In the genomic region with DNA sequence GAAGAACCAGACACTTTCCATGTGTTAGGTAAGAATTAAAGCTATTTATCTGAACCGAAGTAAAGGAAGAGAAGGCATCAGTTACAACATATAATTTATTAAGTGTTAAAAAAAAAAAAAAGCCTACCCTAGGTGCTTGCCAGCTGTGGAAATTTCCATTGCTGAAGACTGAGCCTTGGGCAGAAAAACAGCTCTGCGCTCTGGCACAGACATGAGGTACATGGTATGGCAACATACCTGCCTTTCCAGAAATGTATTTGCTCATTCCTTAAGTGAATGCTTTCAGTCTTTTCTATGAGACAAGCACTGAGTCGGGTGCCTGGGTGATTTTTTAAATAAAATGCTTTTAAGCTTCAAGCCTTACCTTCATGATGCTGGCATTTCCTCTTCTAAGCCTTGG, we compare ENCODE assay signal across 21 mouse cellular contexts. TPM values are rescaled to one million over a fixed set of nuclear protein-coding genes. Genes with fewer than 3 reads are reported as not detected.
DNase-seq lines count a peak whose midpoint lies in the region; ATAC-seq and TF ChIP-seq lines count a peak whose summit lies in the region.
"Had no signal": no experiment of that assay in that cellular context is flagged by ENCODE, and none has a peak within 500 bp of the region (broad histone marks: within the 10 kb centered on the region; RNA-seq: fewer than 3 reads in every experiment).

No protein-coding gene starts in this region.

- H3K27ac ChIP-seq in kidney, adult 2 months (ENCODE audit: insufficient read depth, low read depth, low read length), result no peak overlapping the region
- H3K27ac ChIP-seq: embryonic facial prominence, embryonic 12.5 days; gastrocnemius, adult 2 months; hindbrain, embryonic 13.5 days; liver, embryonic 13.5 days; lung, embryonic 15.5 days had no signal

- no peak for TF ChIP-seq CTCF in kidney, adult 2 months (conservative IDR thresholded peaks at IDR 0.05; ENCODE audit: insufficient read depth, insufficient read length, low read depth, low read length)

- no peaks in the 10 kb centered on the region for H3K36me3 ChIP-seq in kidney, adult 2 months (ENCODE audit: control insufficient read depth, insufficient read depth, low read length)
- H3K36me3 ChIP-seq: embryonic facial prominence, embryonic 12.5 days; heart, embryonic 12.5 days; hindbrain, embryonic 13.5 days; liver, embryonic 13.5 days; lung, embryonic 15.5 days had no signal

- H3K4me3 ChIP-seq in kidney, adult 2 months (ENCODE audit: insufficient read depth, low read depth, low read length), result no peak overlapping the region
- H3K4me3 ChIP-seq: embryonic facial prominence, embryonic 12.5 days; gastrocnemius, adult 2 months; heart, embryonic 12.5 days; hindbrain, embryonic 13.5 days; liver, embryonic 13.5 days; lung, embryonic 15.5 days had no signal

- no peaks in the 10 kb centered on the region for H3K27me3 ChIP-seq in kidney, adult 2 months (replicated peaks; ENCODE audit: control insufficient read depth, insufficient read depth, low read length)
- H3K27me3 ChIP-seq: embryonic facial prominence, embryonic 12.5 days; heart, embryonic 12.5 days; hindbrain, embryonic 13.5 days; liver, embryonic 13.5 days; lung, embryonic 15.5 days had no signal

- no peak for ATAC-seq in activated CD4-positive, CD25-positive, alpha-beta regulatory T cell, adult 4 months

- H3K4me1 ChIP-seq in kidney, adult 2 months (ENCODE audit: control insufficient read depth, insufficient read depth, low read length), result peaks cover 3% of the 10 kb centered on the region; the same call in 1 of the 2 replicates
- H3K4me1 ChIP-seq: embryonic facial prominence, embryonic 12.5 days; hindbrain, embryonic 13.5 days; liver, embryonic 13.5 days had no signal

- TF ChIP-seq POLR2A in kidney, adult 2 months (IDR thresholded peaks at IDR 0.05; ENCODE audit: low read depth, low read length), result no peak

- WGBS in kidney, adult 2 months, result 28% methylated on average over 3 of the region's 3 CpGs

- peak; percentile 46 for DNase-seq in kidney, adult 2 months
- DNase-seq in kidney, adult 9 months, result no peak
- DNase-seq in lung, postnatal 36 days, result peak; percentile 13
- DNase-seq in lung, postnatal 14 days, result no peak
- DNase-seq in brain, adult 2 months (ENCODE audit: low read depth, low spot score), result peak; percentile 3
- no peak for DNase-seq in retina, postnatal 1 day
- DNase-seq: cerebellum, adult 9-11 months; gastrocnemius, adult 2 months; heart, postnatal 14 days; kidney, postnatal 10 days; left cerebral cortex, postnatal 4 days; liver, embryonic 13.5 days; right cerebral cortex, adult 18-20 months; thymus, postnatal 25 days had no signal

RNA-seq across cellular contexts. Expression of a gene that starts 2.2 kb away (rescaled TPM):
- 0.68 and 1.2 TPM in 2 replicates for polyA plus RNA-seq in kidney, adult 2 months (2012; rRNA removed)
- not detected for polyA plus RNA-seq in activated CD4-positive, CD25-positive, alpha-beta regulatory T cell, adult 4 months (2017; shearing (Covaris generic))
- polyA plus RNA-seq: small intestine, adult 2 months; testis, adult 2 months had no signal

RNA-seq across cellular contexts. Expression of a gene that starts 29.7 kb away (rescaled TPM):
- polyA plus RNA-seq in kidney, adult 2 months (2012; rRNA removed), result 26.6 and 35.1 TPM in 2 replicates
- under 1 TPM; 0.94 to 0.99 TPM for polyA plus RNA-seq in activated CD4-positive, CD25-positive, alpha-beta regulatory T cell, adult 4 months (2017; shearing (Covaris generic))

RNA-seq across cellular contexts. Expression of a gene that starts 53.8 kb away (rescaled TPM):
- 4.2 and 6.8 TPM in 2 replicates for polyA plus RNA-seq in kidney, adult 2 months (2012; rRNA removed)
- polyA plus RNA-seq in activated CD4-positive, CD25-positive, alpha-beta regulatory T cell, adult 4 months (2017; shearing (Covaris generic)), result 100 to 1,000 TPM; 481 to 544 TPM

Comparison
In these comparisons a context has a peak if more than half of its experiments do, and no peak if none do; other contexts are left out.
1. DNase-seq: peak in kidney, adult 2 months (single experiment), lung, postnatal 36 days (single experiment) and brain, adult 2 months (single experiment); none in kidney, adult 9 months (single experiment), lung, postnatal 14 days (single experiment) and retina, postnatal 1 day (single experiment).
2. RNA of a gene that starts 29.7 kb away (polyA plus RNA-seq): 26.6 to 35.1 TPM in kidney, adult 2 months; 0.94 to 0.99 TPM in activated CD4-positive, CD25-positive, alpha-beta regulatory T cell, adult 4 months; every median in the first group is over 10 times any median in the second.
3. RNA of a gene that starts 53.8 kb away (polyA plus RNA-seq): 481 to 544 TPM in activated CD4-positive, CD25-positive, alpha-beta regulatory T cell, adult 4 months; 4.2 to 6.8 TPM in kidney, adult 2 months; every median in the first group is over 10 times any median in the second.